Mouse (Mus musculus) heart, postnatal 36 days (tissue): ENCODE data around the gene Rgma. TPM values are rescaled to one million over a fixed set of nuclear protein-coding genes. Genes with fewer than 3 reads are reported as not detected.

Source experiments
- DNase-seq, 2 experiments: peaks; one replicate each; pipeline ENCODE4 v3.0.0; 2021 to 2022
- intact Hi-C: fragments of 180-260 bp; cut with DNase I; formaldehyde crosslinking; loops from one replicate; pipeline ENCODE4 v1.15.1; 2025
- total RNA-seq, 2 experiments: library from RNA; stranded (reverse); gene quantifications; 2 replicates each; pipeline ENCODE4 v1.2.3; 2021

The Rgma gene
- total RNA-seq, 2 experiments from 2014 or later, result 52.1 to 87.0 TPM

- no peak for DNase-seq
- intact Hi-C loops, result no loop called here
Observed at GRCm38 (mm10) chr7:73367681-73368464, 7.4 kb upstream of the Rgma start.

GRCm38 (mm10) chr7:73369992-73370391 is 5.3 kb upstream of the Rgma start:
- no peak for DNase-seq
- intact Hi-C loops, result loop anchor here (10.0 kb wide), 1 partner anchor 425 kb away; no protein-coding TSS in a partner anchor

- intact Hi-C loops, result loop anchor here (10.0 kb wide), 1 partner anchor 427 kb away; no protein-coding TSS in a partner anchor
- DNase-seq, result no peak
Observed at GRCm38 (mm10) chr7:73371587-73372321, 3.6 kb upstream of the Rgma start.

GRCm38 (mm10) chr7:73372352-73372970 is 2.8 kb upstream of the Rgma start:
- intact Hi-C loops, result loop anchor here (10.0 kb wide), 1 partner anchor 428 kb away; no protein-coding TSS in a partner anchor
- DNase-seq, result peak; percentile 80 to 85

GRCm38 (mm10) chr7:73374727-73375126 is 582 bp upstream of the Rgma start:
- DNase-seq, result peak; percentile 43 to 65
- intact Hi-C loops, result loop anchor here (1.0 to 10.0 kb wide), 5 partner anchors 17 to 430 kb away; no protein-coding TSS in a partner anchor

GRCm38 (mm10) chr7:73376101-73377001 is 1.0 kb downstream of the Rgma start:
- intact Hi-C loops, result loop anchor here (1.0 to 10.0 kb wide), 6 partner anchors 23 to 976 kb away; no protein-coding TSS in a partner anchor
- DNase-seq, result peak; percentile 47 to 67

GRCm38 (mm10) chr7:73377307-73377706 is 2.0 kb downstream of the Rgma start:
- DNase-seq, result peak in 1 of 2 experiments; percentile 44
- intact Hi-C loops, result loop anchor here (2.0 to 10.0 kb wide), 5 partner anchors 45 to 977 kb away; no protein-coding TSS in a partner anchor

- intact Hi-C loops, result loop anchor here (5.0 to 10.0 kb wide), 2 partner anchors 261 to 433 kb away; no protein-coding TSS in a partner anchor
- DNase-seq, result no peak
Observed at GRCm38 (mm10) chr7:73378034-73378433, 2.7 kb downstream of the Rgma start.

GRCm38 (mm10) chr7:73382843-73383242 is 7.5 kb downstream of the Rgma start:
- no peak for DNase-seq
- intact Hi-C loops, result no loop called here

GRCm38 (mm10) chr7:73388866-73389265 is 13.6 kb downstream of the Rgma start:
- DNase-seq, result no peak
- intact Hi-C loops, result no loop called here

- intact Hi-C loops, result no loop called here
- DNase-seq, result no peak
Observed at GRCm38 (mm10) chr7:73389419-73389818, 14.1 kb downstream of the Rgma start.

GRCm38 (mm10) chr7:73389871-73390294 is 14.6 kb downstream of the Rgma start:
- DNase-seq, result no peak
- intact Hi-C loops, result no loop called here

- intact Hi-C loops, result loop anchor here (1.0 kb wide), 1 partner anchor 15 kb away; the partner anchor contains the start of gene Rgma
- no peak for DNase-seq
Observed at GRCm38 (mm10) chr7:73390426-73391001, 15.2 kb downstream of the Rgma start.

- peak; percentile 88 to 90 for DNase-seq
- intact Hi-C loops, result loop anchor here (1.0 kb wide), 1 partner anchor 16 kb away; the partner anchor contains the start of gene Rgma
Observed at GRCm38 (mm10) chr7:73391002-73391517, 15.8 kb downstream of the Rgma start.

GRCm38 (mm10) chr7:73391518-73392321 is 16.4 kb downstream of the Rgma start:
- intact Hi-C loops, result loop anchor here (1.0 kb wide), 1 partner anchor 16 kb away; the partner anchor contains the start of gene Rgma
- peak; percentile 55 to 61 for DNase-seq

GRCm38 (mm10) chr7:73392359-73392758 is 17.1 kb downstream of the Rgma start:
- intact Hi-C loops, result no loop called here
- DNase-seq, result no peak

GRCm38 (mm10) chr7:73393307-73394012 is 18.2 kb downstream of the Rgma start:
- intact Hi-C loops, result no loop called here
- DNase-seq, result no peak
